Mouse (Mus musculus) natural killer cell, adult 2 months (primary cell): ENCODE results near the gene a.
A peak's percentile ranks its signal among the peaks of the same experiment; 100 is the strongest.
"Not testable (repeated sequence)": the region's sequence is repeated elsewhere in the genome, so short reads cannot be mapped to it uniquely, and the experiment has no call there.

Source experiments
- DNase-seq, 2 experiments: peaks; one replicate each; pipeline ENCODE4 v3.0.0; 2022; ENCODE audit warnings: low spot score in 2 of 2

The a gene

GRCm38 (mm10) chr2:154836537-154836936 lies 45.3 kb downstream of the a start:
- peak; percentile 5 to 34 for DNase-seq

- no peak for DNase-seq
These were observed 56.9 kb downstream of the a start for GRCm38 (mm10) chr2:154848086-154848485.

DNA sequence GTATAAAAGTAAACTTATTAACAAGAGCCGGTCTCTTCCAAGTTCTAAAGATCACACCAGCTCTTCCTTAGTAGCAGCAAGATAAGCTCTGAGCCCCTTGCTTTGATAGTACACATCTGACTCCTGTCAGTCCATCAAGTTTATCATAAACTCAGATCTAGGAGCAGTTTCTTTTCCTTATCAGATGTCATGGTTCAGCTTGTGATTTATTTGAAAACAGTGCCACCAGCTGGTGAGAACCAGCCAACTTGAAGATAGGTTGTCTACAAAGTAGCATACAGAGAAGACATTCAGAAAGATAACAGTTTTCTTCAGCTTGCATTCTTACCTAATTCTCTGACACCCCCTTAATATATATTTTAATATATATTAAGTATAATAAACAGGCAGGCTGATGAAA lies 64.2 kb downstream of the a start:
- DNase-seq, result peak; percentile 27 to 62

- DNase-seq, result no peak
These were observed 72.5 kb downstream of the a start for GRCm38 (mm10) chr2:154863672-154864071.

GRCm38 (mm10) chr2:154865696-154866095 lies 74.5 kb downstream of the a start:
- no peak for DNase-seq

- no peak for DNase-seq
These were observed 76.9 kb downstream of the a start for GRCm38 (mm10) chr2:154868106-154868505.

GRCm38 (mm10) chr2:154869954-154870641 lies 78.9 kb downstream of the a start:
- DNase-seq, result no peak

- DNase-seq, result no peak
These were observed 85.4 kb downstream of the a start for GRCm38 (mm10) chr2:154876621-154877020.

DNA sequence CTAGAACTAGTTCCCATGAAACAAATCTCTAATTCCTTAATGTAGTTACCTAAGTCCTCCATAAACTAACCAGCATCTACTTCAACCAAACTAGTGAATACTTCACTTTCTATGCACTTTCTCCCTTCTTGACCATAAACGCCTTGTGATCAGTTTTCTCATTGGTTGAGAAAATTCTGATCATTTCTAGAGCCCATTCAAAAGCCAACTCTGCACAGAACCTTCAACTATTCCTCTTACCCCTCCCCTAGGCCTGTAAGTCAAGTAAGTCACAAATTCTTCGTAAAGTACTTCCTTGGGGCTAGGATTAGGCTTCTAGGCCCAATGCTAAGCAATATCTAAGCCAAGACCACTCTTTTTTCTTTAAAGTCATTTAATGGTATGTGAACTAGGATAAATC lies 100.4 kb downstream of the a start:
- DNase-seq, result no peak

DNA sequence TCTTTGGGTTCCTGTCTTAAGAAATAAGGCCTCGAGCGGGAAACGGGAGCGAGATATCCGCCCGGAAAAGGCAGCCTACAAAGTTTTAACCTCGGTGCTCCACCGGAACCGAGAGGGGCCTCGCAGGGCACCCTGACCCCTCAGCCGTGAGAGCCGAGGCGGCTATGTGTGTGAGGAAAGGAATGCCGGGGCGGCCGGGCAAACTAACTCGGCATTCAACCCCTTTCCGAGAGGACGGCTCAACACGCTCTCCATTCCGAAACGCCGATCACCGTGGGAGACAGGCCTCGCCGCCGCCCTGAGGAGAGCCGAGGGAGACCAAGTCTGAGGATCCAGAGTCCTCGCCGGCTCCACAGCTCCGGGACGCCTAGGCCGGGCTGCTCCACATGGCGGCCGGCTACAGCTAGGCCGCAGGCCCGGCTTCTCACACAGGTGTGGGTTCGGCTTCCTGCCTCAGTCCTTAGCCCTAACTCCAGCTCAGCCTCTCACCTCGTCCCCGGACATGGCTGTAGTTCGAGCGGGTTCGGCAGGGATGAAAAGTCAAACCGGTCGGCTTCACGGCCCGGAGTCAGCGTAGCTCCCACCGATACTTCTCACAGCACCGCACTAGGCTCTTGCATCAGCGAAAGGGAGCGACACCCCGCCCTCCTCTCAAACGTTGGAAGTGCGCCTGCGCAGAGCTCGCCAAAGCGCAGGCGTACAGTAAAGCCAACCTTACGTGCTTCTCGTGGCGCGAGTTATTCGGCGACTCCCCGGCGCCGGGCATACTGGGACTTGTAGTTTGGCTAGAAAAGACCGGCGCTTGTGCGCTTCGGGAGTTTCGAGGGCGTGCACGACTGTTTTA lies 101.2 kb downstream of the a start, which contains the start of gene Eif2s2:
TSS of gene Eif2s2 (minus strand) at position 735 of the 844 bp plus-strand sequence.
- peak; percentile 92 to 94 for DNase-seq

GRCm38 (mm10) chr2:154893045-154893385 lies 101.8 kb downstream of the a start:
- DNase-seq, result no peak

GRCm38 (mm10) chr2:154893548-154893947 lies 102.3 kb downstream of the a start:
- no peak for DNase-seq

- DNase-seq, result not testable (repeated sequence)
These were observed 107.8 kb downstream of the a start for GRCm38 (mm10) chr2:154899004-154899403.

DNA sequence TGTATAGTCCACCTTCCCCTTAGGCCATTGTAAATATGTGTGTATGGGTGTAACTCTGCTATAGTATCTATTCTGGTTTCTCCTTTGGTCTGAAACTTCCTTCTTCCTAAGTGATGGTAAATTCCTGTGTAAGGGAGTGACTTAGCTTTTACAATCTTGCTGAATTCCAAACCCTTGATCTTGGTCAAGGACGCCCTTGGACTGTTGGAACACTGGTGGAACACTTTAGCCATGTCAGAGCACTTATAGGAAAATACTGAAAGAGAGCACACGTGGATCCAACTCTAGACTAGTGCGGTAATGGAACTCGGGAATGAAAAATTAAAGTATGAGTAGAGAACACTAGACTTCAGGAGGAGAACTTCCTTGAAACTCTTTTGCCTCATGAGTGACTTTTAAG lies 108.2 kb downstream of the a start:
- not testable (repeated sequence) for DNase-seq

DNA sequence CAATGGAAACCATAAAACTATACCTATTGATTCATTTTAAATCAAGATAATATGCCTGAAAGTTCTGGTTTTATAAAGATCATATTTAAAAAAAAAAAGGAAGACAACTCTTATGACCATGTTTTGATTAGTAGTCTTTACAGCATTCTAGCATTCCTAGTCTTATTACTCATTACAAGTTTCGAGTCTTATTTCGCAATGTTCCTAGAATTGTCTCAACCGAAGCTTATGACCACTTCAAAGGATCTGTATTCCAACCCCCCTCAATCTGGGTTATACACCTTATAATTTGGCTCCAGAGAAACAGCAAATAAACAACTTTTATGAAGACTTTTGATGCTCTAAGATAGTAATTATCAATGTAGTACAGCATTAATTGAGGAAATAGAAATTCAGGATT lies 110.9 kb downstream of the a start:
- no peak for DNase-seq

- DNase-seq, result no peak
These were observed 114.6 kb downstream of the a start for GRCm38 (mm10) chr2:154905796-154906195.

- DNase-seq, result not testable (repeated sequence)
These were observed 117.0 kb downstream of the a start for GRCm38 (mm10) chr2:154908223-154908622.

GRCm38 (mm10) chr2:154909789-154910188 lies 118.6 kb downstream of the a start:
- peak in 1 of 2 experiments; percentile 8 for DNase-seq

GRCm38 (mm10) chr2:154915922-154916541 lies 124.8 kb downstream of the a start:
- no peak for DNase-seq

DNA sequence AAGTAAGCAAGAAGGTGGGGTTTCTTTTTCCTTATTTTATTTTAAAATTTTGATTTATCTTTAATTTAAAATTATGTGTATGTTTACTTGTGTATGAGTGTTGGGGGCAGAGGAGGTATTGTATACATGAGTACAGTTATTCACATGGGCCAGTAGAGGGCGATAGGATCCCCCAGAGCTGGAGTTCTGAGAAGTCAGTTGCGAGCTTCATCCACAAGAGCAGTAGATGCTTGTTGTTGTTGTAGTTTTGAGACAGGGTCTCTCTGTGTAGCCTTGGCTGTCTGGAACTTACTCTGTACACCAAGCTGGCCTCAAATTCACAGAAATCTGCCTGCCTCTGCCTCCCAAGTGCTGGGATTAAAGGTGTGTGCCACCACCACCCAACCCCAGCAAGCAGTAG lies 125.3 kb downstream of the a start:
- DNase-seq, result peak in 1 of 2 experiments; percentile 15

GRCm38 (mm10) chr2:154917866-154918641 lies 126.9 kb downstream of the a start:
- no peak for DNase-seq

GRCm38 (mm10) chr2:154920896-154921295 lies 129.7 kb downstream of the a start:
- DNase-seq, result no peak
